Mouse (Mus musculus): Measurements from ENCODE around the gene Scd3.
A peak's percentile ranks its signal among the peaks of the same experiment; 100 is the strongest.
"Not testable (repeated sequence)": the region's sequence is repeated elsewhere in the genome, so short reads cannot be mapped to it uniquely, and the experiment has no call there.

Scd3 gene

GRCm38 (mm10) chr19:44237471-44238006 is 34.5 kb downstream of the Scd3 start:
- peak; percentile 32 to 34 for DNase-seq

GRCm38 (mm10) chr19:44238906-44239305 is 35.8 kb downstream of the Scd3 start:
- DNase-seq, result no peak

- DNase-seq, result peak; percentile 31 to 74
Observed at GRCm38 (mm10) chr19:44245761-44246171, 42.7 kb downstream of the Scd3 start.

GRCm38 (mm10) chr19:44246341-44246911 is 43.4 kb downstream of the Scd3 start:
- no peak for DNase-seq

GRCm38 (mm10) chr19:44247281-44248080 is 44.4 kb downstream of the Scd3 start:
- DNase-seq, result peak; percentile 46 to 63

- peak; percentile 94 to 97 for DNase-seq
Observed at GRCm38 (mm10) chr19:44248081-44248853, 45.2 kb downstream of the Scd3 start.

GRCm38 (mm10) chr19:44248854-44249351 is 45.8 kb downstream of the Scd3 start:
- no peak for DNase-seq

GRCm38 (mm10) chr19:44251138-44251537 is 48.1 kb downstream of the Scd3 start:
- not testable (repeated sequence) for DNase-seq

GRCm38 (mm10) chr19:44251936-44252558 is 49.0 kb downstream of the Scd3 start:
- DNase-seq, result no peak

- DNase-seq, result not testable (repeated sequence)
Observed at GRCm38 (mm10) chr19:44254106-44254505, 51.0 kb downstream of the Scd3 start.

GRCm38 (mm10) chr19:44257377-44257966 is 54.4 kb downstream of the Scd3 start:
- DNase-seq, result no peak

- DNase-seq, result no peak
Observed at GRCm38 (mm10) chr19:44259484-44259883, 56.4 kb downstream of the Scd3 start.

GRCm38 (mm10) chr19:44260487-44260886 is 57.4 kb downstream of the Scd3 start:
- DNase-seq, result no peak

- DNase-seq, result no peak
Observed at GRCm38 (mm10) chr19:44261774-44262173, 58.7 kb downstream of the Scd3 start.

GRCm38 (mm10) chr19:44263581-44263980 is 60.5 kb downstream of the Scd3 start:
- DNase-seq, result no peak

GRCm38 (mm10) chr19:44264226-44264625 is 61.2 kb downstream of the Scd3 start:
- DNase-seq, result no peak

- DNase-seq, result no peak
Observed at GRCm38 (mm10) chr19:44265300-44265699, 62.2 kb downstream of the Scd3 start.

- DNase-seq, result no peak
Observed at GRCm38 (mm10) chr19:44265911-44266337, 62.9 kb downstream of the Scd3 start.

GRCm38 (mm10) chr19:44266458-44266823 is 63.4 kb downstream of the Scd3 start:
- no peak for DNase-seq

- DNase-seq, result peak; percentile 92 to 95
Observed at GRCm38 (mm10) chr19:44266824-44267498, 63.9 kb downstream of the Scd3 start.

GRCm38 (mm10) chr19:44267499-44268002 is 64.5 kb downstream of the Scd3 start:
- peak in 1 of 2 experiments; percentile 35 for DNase-seq

Measured in cerebellum, postnatal 25 days (tissue).